Mouse (Mus musculus): ENCODE results near the gene Slc25a30.

The Slc25a30 gene

DNA sequence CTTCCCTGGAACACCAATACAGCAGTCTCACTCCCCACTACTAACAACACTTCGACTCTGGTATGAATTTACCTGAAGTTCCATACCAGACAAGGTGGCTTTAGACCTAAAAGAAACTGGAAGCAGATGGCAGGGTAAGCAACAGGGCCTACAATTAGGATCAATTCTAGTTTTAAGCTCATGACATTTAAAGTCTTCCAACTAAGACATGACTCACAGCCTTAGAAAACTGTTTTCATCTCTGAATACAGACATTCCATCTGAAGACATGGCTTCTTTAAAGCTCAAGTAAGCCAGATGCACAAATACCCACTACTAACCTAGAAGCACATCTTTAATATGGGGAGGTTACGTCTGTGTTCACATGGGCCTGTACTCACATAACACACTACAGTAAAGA is 38.9 kb downstream of the Slc25a30 start:
- DNase-seq (ENCODE audit: low spot score in 2 of 2): no peak

DNA sequence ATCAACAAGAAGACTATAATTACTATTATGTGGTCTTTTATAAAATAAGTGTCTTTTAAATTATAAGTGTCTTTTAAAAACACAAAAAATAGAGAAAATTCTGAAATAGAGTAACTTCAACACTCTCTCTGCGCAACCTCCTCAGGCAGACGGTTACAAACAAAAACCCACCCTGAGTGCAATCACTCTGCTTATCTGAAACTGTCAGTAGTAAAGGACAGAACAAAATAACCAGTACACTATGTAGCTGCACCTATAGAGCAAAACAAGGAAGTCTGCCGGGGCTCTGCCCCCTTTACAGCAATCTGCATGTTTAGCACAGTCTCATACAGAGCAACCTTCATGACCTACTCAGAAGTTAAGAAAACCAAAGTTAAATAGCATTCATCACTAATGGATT is 44.9 kb downstream of the Slc25a30 start:
- no peak for DNase-seq (ENCODE audit: low spot score in 2 of 2)

DNA sequence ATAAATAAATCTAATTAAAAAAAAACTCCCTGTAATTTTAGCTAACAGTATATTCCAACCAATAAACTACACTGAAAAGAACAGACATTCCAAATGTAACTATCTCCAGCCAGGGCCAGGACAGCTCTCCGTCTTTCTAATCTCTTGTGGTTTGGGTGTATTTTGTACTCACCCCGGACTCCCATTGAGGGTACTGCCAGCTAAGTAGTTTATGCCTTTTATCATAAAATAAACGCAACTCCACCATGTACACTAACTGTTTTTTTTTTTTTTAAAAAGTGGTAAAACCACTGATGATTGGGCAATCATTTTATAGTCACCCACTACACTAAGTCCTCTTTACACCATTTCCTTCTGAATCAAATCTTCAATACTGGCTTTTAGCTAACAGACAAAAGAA is 51.2 kb downstream of the Slc25a30 start:
- no peak for DNase-seq (ENCODE audit: low spot score in 2 of 2)

DNA sequence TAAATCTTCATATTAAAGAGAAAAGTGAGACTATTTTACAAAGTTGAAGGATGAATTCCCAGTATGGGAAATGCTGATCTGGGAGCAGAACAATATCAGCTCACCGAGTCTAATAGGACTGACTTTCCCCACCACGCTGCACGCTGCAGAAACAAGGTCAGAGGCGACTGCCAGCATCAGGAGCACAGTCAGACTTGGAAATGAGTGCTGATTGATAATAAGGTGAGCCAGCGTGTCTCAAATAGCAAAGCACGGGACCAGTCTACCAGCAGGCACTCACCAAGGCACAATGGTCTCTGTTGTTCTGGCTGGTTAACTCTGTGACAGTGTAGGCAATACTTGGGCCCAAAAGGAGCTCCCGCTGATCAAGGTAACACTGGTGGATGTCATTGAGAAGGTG is 54.2 kb downstream of the Slc25a30 start:
- DNase-seq (ENCODE audit: low spot score in 2 of 2): no peak

DNA sequence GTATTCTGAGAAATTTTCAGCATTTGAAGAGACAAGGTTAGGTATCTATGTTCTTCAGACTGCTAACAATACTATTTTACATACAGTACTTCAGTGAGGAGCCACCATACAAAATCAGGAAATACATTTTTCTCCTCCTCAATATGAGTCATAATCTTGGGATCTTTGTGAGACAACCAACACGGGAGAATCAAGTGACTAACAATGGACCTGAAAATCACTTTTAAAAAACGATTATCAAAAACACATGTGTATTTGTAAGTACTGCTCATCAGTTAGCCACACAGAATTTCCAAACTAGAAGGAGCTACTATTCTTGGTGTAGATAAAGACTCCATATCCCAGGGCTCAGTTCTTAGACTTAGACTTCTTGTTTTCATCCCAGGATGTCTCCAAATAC is 55.5 kb downstream of the Slc25a30 start:
- no peak for DNase-seq (ENCODE audit: low spot score in 2 of 2)

DNA sequence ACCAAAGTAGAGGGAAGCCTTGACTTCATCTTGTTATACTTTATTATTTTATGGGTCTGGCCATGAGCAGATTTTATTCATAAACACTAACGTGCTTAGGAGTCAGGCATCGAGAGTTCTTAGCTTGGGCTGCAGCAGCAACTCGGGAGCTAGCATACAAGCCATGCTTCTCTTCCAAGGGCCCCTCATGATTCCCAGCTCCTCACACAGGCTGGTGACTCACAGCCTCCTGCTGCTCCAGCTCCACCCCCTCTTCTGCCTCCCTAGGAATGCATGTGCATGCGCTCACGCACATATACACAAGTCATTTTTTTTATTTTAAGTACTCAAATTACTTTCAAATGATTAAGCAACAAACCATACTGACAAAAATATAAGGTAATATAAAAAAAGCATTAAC is 58.7 kb downstream of the Slc25a30 start:
- no peak for DNase-seq (ENCODE audit: low spot score in 2 of 2)

DNA sequence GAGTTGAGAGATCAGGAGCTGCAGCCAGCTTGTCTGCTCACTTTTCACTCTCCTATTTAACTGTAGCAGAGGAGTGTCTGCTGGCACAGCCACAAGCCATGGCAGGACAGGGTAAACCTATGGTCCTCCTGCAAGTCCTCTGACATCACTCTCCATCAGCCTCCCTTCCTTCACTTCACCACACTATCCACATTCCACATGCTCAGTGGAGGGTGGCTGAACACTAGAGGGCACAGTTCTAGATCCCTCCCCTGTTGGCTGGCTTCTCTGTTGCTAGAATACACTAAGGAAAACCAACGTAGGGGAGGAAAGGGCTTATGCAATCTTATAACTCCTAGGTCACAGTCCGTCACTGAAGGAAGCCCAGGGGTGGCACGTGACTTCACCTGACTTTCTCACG is 59.8 kb downstream of the Slc25a30 start:
- DNase-seq (ENCODE audit: low spot score in 2 of 2): no peak

DNA sequence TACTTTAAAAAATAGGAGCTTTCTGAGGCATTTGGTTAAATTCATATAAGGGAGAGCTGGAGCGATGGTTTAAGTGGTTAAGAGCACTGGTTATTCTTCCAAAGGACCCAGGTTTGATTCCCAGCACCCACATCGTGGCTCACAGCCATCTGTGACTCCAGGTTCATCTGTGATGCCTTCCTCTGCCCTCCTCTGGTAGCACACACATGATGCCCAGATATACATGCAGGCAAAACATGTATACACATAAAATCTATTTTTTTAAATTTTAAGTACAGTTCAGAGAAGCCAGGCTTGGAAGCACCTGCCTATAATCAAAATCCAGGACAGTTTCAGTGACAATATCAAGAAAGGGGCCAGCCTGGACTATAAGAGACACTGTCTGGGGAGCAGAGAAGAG is 64.0 kb downstream of the Slc25a30 start:
- DNase-seq (ENCODE audit: low spot score in 2 of 2): no peak

DNA sequence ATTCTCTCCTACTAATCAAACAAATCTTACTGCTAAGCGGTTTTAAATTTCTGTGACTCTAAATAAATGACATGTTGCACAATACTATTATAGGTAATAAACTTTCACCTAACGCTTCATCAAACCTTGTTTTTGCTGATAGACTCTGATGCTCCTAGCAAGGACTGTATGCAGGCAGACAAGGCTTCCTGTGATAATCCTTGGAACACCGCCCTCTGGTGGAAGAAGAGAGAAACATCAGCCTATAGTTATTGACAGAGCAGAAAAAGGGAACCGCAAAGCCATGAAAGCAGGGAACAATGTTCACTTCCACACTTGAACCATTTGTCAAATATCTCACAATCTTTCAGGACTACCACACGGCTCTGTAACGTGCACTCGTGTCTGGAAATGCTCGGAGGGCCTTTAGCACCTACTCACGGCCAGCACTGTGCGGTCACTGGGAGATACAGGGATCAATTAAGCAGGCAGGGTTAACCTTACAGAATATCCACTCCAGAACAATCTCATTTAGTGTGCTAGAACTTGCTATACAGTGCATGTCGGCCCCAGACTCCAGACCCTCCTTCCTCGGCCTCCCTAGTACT is 64.8 kb downstream of the Slc25a30 start:
- DNase-seq (ENCODE audit: low spot score in 2 of 2): peak; percentile 80 to 82

DNA sequence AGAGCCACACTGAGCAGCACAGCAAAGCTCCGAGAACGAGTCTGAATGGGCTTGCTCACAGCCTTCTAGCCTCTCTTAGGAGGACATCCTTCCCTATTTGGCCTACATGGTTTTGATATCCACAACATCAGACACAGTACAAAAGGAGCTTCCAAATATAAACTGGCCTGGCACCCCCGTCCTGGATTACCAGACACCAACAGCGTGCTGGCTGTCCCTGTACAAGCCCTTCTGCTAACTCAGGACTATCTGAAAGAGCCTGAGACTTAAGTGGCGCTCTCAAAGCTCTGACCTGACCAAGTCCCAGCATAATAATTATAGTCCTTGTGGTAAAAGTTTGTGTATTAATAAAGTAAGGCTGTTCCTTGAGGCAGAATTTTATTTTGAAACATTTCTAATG is 66.7 kb downstream of the Slc25a30 start:
- no peak for DNase-seq (ENCODE audit: low spot score in 2 of 2)

DNA sequence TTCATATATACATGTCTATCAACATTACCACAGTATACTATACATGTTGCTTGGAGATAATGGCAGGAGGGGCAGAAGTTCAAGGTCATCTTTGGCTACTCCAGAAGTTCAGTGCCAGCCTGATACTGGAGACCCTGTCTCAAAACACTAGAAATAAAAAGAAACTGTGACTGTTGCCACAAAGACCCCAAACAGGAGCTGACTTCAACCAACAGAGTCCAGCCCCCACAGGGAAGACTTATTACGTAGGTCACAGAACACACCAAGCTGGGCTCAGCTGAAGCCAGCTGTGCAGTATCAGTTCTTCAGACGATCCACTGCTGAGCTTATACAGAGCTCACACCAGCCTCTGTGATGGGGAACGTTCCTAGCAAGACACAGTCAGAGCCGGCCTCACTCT is 70.4 kb downstream of the Slc25a30 start:
- no peak for DNase-seq (ENCODE audit: low spot score in 2 of 2)

DNA sequence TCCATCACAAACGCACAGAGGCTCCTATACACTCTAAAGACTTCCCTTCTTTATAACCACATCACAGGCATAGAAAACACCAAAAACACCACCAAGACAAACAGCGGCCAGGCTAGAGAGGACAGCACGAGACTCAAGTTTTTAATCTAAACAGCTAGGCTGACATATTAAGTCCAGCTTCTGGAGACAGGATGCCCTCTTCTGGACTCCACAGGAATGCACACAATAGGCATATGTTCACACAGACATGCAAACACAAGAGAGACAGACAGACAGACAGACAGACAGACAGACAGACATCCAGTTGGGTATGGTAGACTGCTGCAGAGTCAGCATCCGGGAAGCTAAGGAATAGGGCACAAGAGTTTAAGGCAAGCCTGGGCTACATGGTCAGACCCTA is 73.2 kb downstream of the Slc25a30 start:
- DNase-seq (ENCODE audit: low spot score in 2 of 2): no peak

DNA sequence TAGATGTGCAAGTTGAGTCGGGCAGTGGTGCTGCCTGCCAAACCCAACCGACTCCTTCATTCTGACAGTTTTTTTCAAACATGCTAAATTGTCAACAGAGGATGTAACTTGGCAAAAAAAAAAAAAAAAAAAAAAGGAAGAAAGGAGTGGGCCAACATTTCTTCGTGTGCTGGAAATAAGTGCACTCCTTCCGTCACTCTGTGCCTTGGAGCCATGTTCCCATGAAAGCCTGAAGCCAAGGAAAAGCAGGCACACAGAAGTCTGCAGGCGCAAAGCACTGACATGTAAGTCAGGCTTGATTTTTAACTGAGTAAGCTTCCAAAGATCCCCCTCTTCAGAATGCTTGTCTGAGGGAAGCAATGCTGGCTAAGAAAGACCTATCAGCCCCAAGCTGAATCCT is 74.2 kb downstream of the Slc25a30 start:
- no peak for DNase-seq (ENCODE audit: low spot score in 2 of 2)

DNA sequence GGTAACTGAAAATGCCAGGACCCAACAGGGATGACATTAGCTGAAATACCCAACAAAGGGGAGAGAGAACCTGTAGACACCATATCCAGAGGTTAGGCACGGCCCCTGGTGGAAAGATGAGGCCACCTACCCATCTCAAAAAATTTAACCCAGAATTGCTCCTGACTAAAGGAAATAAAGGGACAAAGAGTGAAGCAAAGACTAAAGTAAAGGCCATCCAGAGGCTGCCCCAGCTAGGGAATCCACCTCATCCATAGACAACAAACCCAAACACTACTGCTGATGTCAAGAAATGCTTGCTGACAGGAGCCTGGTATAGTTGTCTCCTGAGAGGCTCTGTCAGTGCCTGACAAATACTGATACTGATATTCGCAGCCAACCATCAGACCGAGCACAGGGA is 75.1 kb downstream of the Slc25a30 start:
- DNase-seq (ENCODE audit: low spot score in 2 of 2): no peak

All from right cerebral cortex, postnatal 10 days (tissue).